Mouse (Mus musculus): ENCODE measurements around the gene Itga4. TPM values are rescaled to one million over a fixed set of nuclear protein-coding genes. Genes with fewer than 3 reads are reported as not detected.

Itga4 gene
- polyA plus RNA-seq, 1 experiment from 2014 or later: 2.6 TPM

GRCm38 (mm10) chr2:79237216-79237615, 18.0 kb upstream of the Itga4 start:
- WGBS: 71% methylated on average over 6 of the region's 6 CpGs
- Histone ChIP-seq H3K9me3 (ENCODE audit: control insufficient read depth, low read length) (no peaks in the 10 kb centered on the region), H3K4me3 (ENCODE audit: low read length) (no peak overlapping the region), H3K36me3 (ENCODE audit: control insufficient read depth, insufficient read depth, low read length) (no peaks in the 10 kb centered on the region), H3K9ac (ENCODE audit: low read depth, low read length) (no peak overlapping the region), H3K4me1 (ENCODE audit: control insufficient read depth, insufficient read depth, low read depth, low read length) (no peaks in the 10 kb centered on the region), H3K4me2 (ENCODE audit: low read length) (no peak overlapping the region), H3K27me3 (replicated peaks; ENCODE audit: control insufficient read depth, insufficient read depth, low read length) (no peaks in the 10 kb centered on the region), H3K27ac (ENCODE audit: low read depth, low read length) (no peak overlapping the region)
- no peak for ATAC-seq

GRCm38 (mm10) chr2:79244276-79244675, 10.9 kb upstream of the Itga4 start:
- H3K4me3 ChIP-seq (ENCODE audit: low read length): no peak overlapping the region
- no peaks in the 10 kb centered on the region for H3K4me1 ChIP-seq (ENCODE audit: control insufficient read depth, insufficient read depth, low read depth, low read length)
- no peak overlapping the region for H3K9ac ChIP-seq (ENCODE audit: low read depth, low read length)
- H3K4me2 ChIP-seq (ENCODE audit: low read length): no peak overlapping the region
- H3K27me3 ChIP-seq (replicated peaks; ENCODE audit: control insufficient read depth, insufficient read depth, low read length): no peaks in the 10 kb centered on the region
- no peak for ATAC-seq
- H3K36me3 ChIP-seq (ENCODE audit: control insufficient read depth, insufficient read depth, low read length): no peaks in the 10 kb centered on the region
- no peak overlapping the region for H3K27ac ChIP-seq (ENCODE audit: low read depth, low read length)
- no peaks in the 10 kb centered on the region for H3K9me3 ChIP-seq (ENCODE audit: control insufficient read depth, low read length)
- 92% methylated on average over 5 of the region's 5 CpGs for WGBS

GRCm38 (mm10) chr2:79244743-79245142, 10.5 kb upstream of the Itga4 start:
- H3K9ac ChIP-seq (ENCODE audit: low read depth, low read length): no peak overlapping the region
- H3K4me2 ChIP-seq (ENCODE audit: low read length): no peak overlapping the region
- WGBS: 93% methylated on average over 1 of the region's 1 CpGs
- H3K4me3 ChIP-seq (ENCODE audit: low read length): no peak overlapping the region
- no peak overlapping the region for H3K27ac ChIP-seq (ENCODE audit: low read depth, low read length)
- H3K9me3 ChIP-seq (ENCODE audit: control insufficient read depth, low read length): no peaks in the 10 kb centered on the region
- ATAC-seq: no peak
- no peaks in the 10 kb centered on the region for H3K4me1 ChIP-seq (ENCODE audit: control insufficient read depth, insufficient read depth, low read depth, low read length)
- H3K36me3 ChIP-seq (ENCODE audit: control insufficient read depth, insufficient read depth, low read length): no peaks in the 10 kb centered on the region
- H3K27me3 ChIP-seq (replicated peaks; ENCODE audit: control insufficient read depth, insufficient read depth, low read length): no peaks in the 10 kb centered on the region

- no peak overlapping the region for H3K27ac ChIP-seq (ENCODE audit: low read depth, low read length)
- WGBS: 74% methylated on average over 5 of the region's 5 CpGs
- no peaks in the 10 kb centered on the region for H3K27me3 ChIP-seq (replicated peaks; ENCODE audit: control insufficient read depth, insufficient read depth, low read length)
- no peak overlapping the region for H3K9ac ChIP-seq (ENCODE audit: low read depth, low read length)
- no peak overlapping the region for H3K4me3 ChIP-seq (ENCODE audit: low read length)
- ATAC-seq: no peak
- H3K9me3 ChIP-seq (ENCODE audit: control insufficient read depth, low read length): no peaks in the 10 kb centered on the region
- no peaks in the 10 kb centered on the region for H3K36me3 ChIP-seq (ENCODE audit: control insufficient read depth, insufficient read depth, low read length)
- no peak overlapping the region for H3K4me2 ChIP-seq (ENCODE audit: low read length)
- H3K4me1 ChIP-seq (ENCODE audit: control insufficient read depth, insufficient read depth, low read depth, low read length): no peaks in the 10 kb centered on the region
Measured at GRCm38 (mm10) chr2:79248283-79248682, 6.9 kb upstream of the Itga4 start.

GRCm38 (mm10) chr2:79250510-79250909, 4.7 kb upstream of the Itga4 start:
- 19% methylated on average over 1 of the region's 1 CpGs for WGBS
- H3K9ac ChIP-seq (ENCODE audit: low read depth, low read length): no peak overlapping the region
- no peak overlapping the region for H3K27ac ChIP-seq (ENCODE audit: low read depth, low read length)
- ATAC-seq: no peak
- no peaks in the 10 kb centered on the region for H3K36me3 ChIP-seq (ENCODE audit: control insufficient read depth, insufficient read depth, low read length)
- no peak overlapping the region for H3K4me2 ChIP-seq (ENCODE audit: low read length)
- no peaks in the 10 kb centered on the region for H3K9me3 ChIP-seq (ENCODE audit: control insufficient read depth, low read length)
- H3K4me3 ChIP-seq (ENCODE audit: low read length): no peak overlapping the region
- no peaks in the 10 kb centered on the region for H3K27me3 ChIP-seq (replicated peaks; ENCODE audit: control insufficient read depth, insufficient read depth, low read length)
- H3K4me1 ChIP-seq (ENCODE audit: control insufficient read depth, insufficient read depth, low read depth, low read length): peaks cover 4% of the 10 kb centered on the region; the same call in 1 of the 2 replicates

- ATAC-seq: no peak
- H3K4me3 ChIP-seq (ENCODE audit: low read length): no peak overlapping the region
- 63% methylated on average over 8 of the region's 8 CpGs for WGBS
- H3K9me3 ChIP-seq (ENCODE audit: control insufficient read depth, low read length): no peaks in the 10 kb centered on the region
- peaks cover 8% of the 10 kb centered on the region; the same call in 1 of the 2 replicates for H3K4me1 ChIP-seq (ENCODE audit: control insufficient read depth, insufficient read depth, low read depth, low read length)
- H3K36me3 ChIP-seq (ENCODE audit: control insufficient read depth, insufficient read depth, low read length): no peaks in the 10 kb centered on the region
- H3K27ac ChIP-seq (ENCODE audit: low read depth, low read length): no peak overlapping the region
- H3K4me2 ChIP-seq (ENCODE audit: low read length): no peak overlapping the region
- H3K9ac ChIP-seq (ENCODE audit: low read depth, low read length): no peak overlapping the region
- no peaks in the 10 kb centered on the region for H3K27me3 ChIP-seq (replicated peaks; ENCODE audit: control insufficient read depth, insufficient read depth, low read length)
Measured at GRCm38 (mm10) chr2:79253754-79254197, 1.4 kb upstream of the Itga4 start.

GRCm38 (mm10) chr2:79254588-79255191, 536 bp upstream of the Itga4 start:
- H3K9me3 ChIP-seq (ENCODE audit: control insufficient read depth, low read length): no peaks in the 10 kb centered on the region
- H3K4me1 ChIP-seq (ENCODE audit: control insufficient read depth, insufficient read depth, low read depth, low read length): peaks cover 8% of the 10 kb centered on the region; the same call in 1 of the 2 replicates
- peak overlapping the region; percentile 92 for H3K4me2 ChIP-seq (ENCODE audit: low read length)
- no peaks in the 10 kb centered on the region for H3K36me3 ChIP-seq (ENCODE audit: control insufficient read depth, insufficient read depth, low read length)
- no peaks in the 10 kb centered on the region for H3K27me3 ChIP-seq (replicated peaks; ENCODE audit: control insufficient read depth, insufficient read depth, low read length)
- peak overlapping the region; percentile 42; the same call in 1 of the 2 replicates for H3K27ac ChIP-seq (ENCODE audit: low read depth, low read length)
- 59% methylated on average over 3 of the region's 3 CpGs for WGBS
- no peak for ATAC-seq
- H3K9ac ChIP-seq (ENCODE audit: low read depth, low read length): peak overlapping the region; percentile 68; the same call in 1 of the 2 replicates
- peak overlapping the region; percentile 55 for H3K4me3 ChIP-seq (ENCODE audit: low read length)

GRCm38 (mm10) chr2:79256001-79256339, 744 bp downstream of the Itga4 start:
- no peaks in the 10 kb centered on the region for H3K36me3 ChIP-seq (ENCODE audit: control insufficient read depth, insufficient read depth, low read length)
- 14% methylated on average over 7 of the region's 7 CpGs for WGBS
- H3K4me1 ChIP-seq (ENCODE audit: control insufficient read depth, insufficient read depth, low read depth, low read length): peaks cover 8% of the 10 kb centered on the region; the same call in 1 of the 2 replicates
- H3K27ac ChIP-seq (ENCODE audit: low read depth, low read length): no peak overlapping the region; the same call in 1 of the 2 replicates
- no peaks in the 10 kb centered on the region for H3K27me3 ChIP-seq (replicated peaks; ENCODE audit: control insufficient read depth, insufficient read depth, low read length)
- H3K9ac ChIP-seq (ENCODE audit: low read depth, low read length): peak overlapping the region; percentile 68
- ATAC-seq: peak; percentile 69
- H3K9me3 ChIP-seq (ENCODE audit: control insufficient read depth, low read length): no peaks in the 10 kb centered on the region
- H3K4me3 ChIP-seq (ENCODE audit: low read length): peak overlapping the region; percentile 55
- H3K4me2 ChIP-seq (ENCODE audit: low read length): peak overlapping the region; percentile 92

GRCm38 (mm10) chr2:79256376-79256775, 1.1 kb downstream of the Itga4 start:
- ATAC-seq: no peak
- Histone ChIP-seq H3K4me2 (ENCODE audit: low read length) (peak overlapping the region; percentile 92), H3K4me1 (ENCODE audit: control insufficient read depth, insufficient read depth, low read depth, low read length) (peaks cover 8% of the 10 kb centered on the region; the same call in 1 of the 2 replicates), H3K27ac (ENCODE audit: low read depth, low read length) (no peak overlapping the region), H3K9ac (ENCODE audit: low read depth, low read length) (no peak overlapping the region), H3K36me3 (ENCODE audit: control insufficient read depth, insufficient read depth, low read length) (no peaks in the 10 kb centered on the region), H3K4me3 (ENCODE audit: low read length) (peak overlapping the region; percentile 55), H3K27me3 (replicated peaks; ENCODE audit: control insufficient read depth, insufficient read depth, low read length) (no peaks in the 10 kb centered on the region), H3K9me3 (ENCODE audit: control insufficient read depth, low read length) (no peaks in the 10 kb centered on the region)
- WGBS: 68% methylated on average over 1 of the region's 1 CpGs
